19 mouse cellular contexts compared by ENCODE assay signal in genomic region chr11:42941561-42941960, GRCm38 (mm10).
"Had no signal": no experiment of that assay in that cellular context is flagged by ENCODE, and none has a peak within 500 bp of the region (broad histone marks: within the 10 kb centered on the region; RNA-seq: fewer than 3 reads in every experiment).

No protein-coding gene starts in this region.

- H3K36me3 ChIP-seq: kidney, embryonic 15.5 days; limb, embryonic 12.5 days; limb, embryonic 15.5 days; midbrain, embryonic 10.5 days; midbrain, embryonic 13.5 days; stomach, embryonic 15.5 days had no signal

- H3K4me3 ChIP-seq: kidney, embryonic 15.5 days; limb, embryonic 12.5 days; limb, embryonic 15.5 days; megakaryocyte, embryonic 14.5 days; midbrain, embryonic 10.5 days; midbrain, embryonic 13.5 days; myocyte; stomach, embryonic 15.5 days had no signal

- DNase-seq: liver, postnatal 0 days; lung, embryonic 14.5 days; lung, postnatal 10 days; lung, postnatal 36 days; right cerebral cortex, postnatal 4 days; thymus, adult 2 months; thymus, postnatal 14 days; thymus, postnatal 4 days had no signal

- H3K27ac ChIP-seq: kidney, embryonic 15.5 days; limb, embryonic 12.5 days; limb, embryonic 15.5 days; liver, embryonic 14.5 days; midbrain, embryonic 10.5 days; midbrain, embryonic 13.5 days; stomach, embryonic 15.5 days had no signal

- H3K4me2 ChIP-seq: kidney, embryonic 15.5 days; limb, embryonic 12.5 days; limb, embryonic 15.5 days; liver, embryonic 11.5 days; lung, embryonic 14.5 days; midbrain, embryonic 13.5 days; stomach, embryonic 15.5 days had no signal

- H3K27me3 ChIP-seq: kidney, embryonic 15.5 days; limb, embryonic 12.5 days; limb, embryonic 15.5 days; megakaryocyte, embryonic 14.5 days; midbrain, embryonic 13.5 days; stomach, embryonic 15.5 days had no signal

- H3K9me3 ChIP-seq: kidney, embryonic 15.5 days; limb, embryonic 12.5 days; limb, embryonic 15.5 days; midbrain, embryonic 10.5 days; midbrain, embryonic 13.5 days; stomach, embryonic 15.5 days had no signal

- H3K4me1 ChIP-seq: kidney, embryonic 15.5 days; limb, embryonic 12.5 days; megakaryocyte, embryonic 14.5 days; midbrain, embryonic 10.5 days; midbrain, embryonic 13.5 days; stomach, embryonic 15.5 days had no signal

- H3K9ac ChIP-seq: kidney, embryonic 15.5 days; limb, embryonic 12.5 days; limb, embryonic 15.5 days; liver, embryonic 14.5 days; liver, postnatal 0 days; lung, embryonic 14.5 days; midbrain, embryonic 13.5 days; stomach, embryonic 15.5 days had no signal

- ATAC-seq: liver, postnatal 0 days; midbrain, embryonic 13.5 days; midbrain, embryonic 16.5 days had no signal
